Mouse (Mus musculus) hindbrain, embryonic 13.5 days (tissue): Measurements from ENCODE around the gene Plac9a. TPM values are rescaled to one million over a fixed set of nuclear protein-coding genes. Genes with fewer than 3 reads are reported as not detected.
"Not testable (repeated sequence)": the region's sequence is repeated elsewhere in the genome, so short reads cannot be mapped to it uniquely, and the experiment has no call there.

ENCODE experiments used
- ATAC-seq: fragments of 200-750 bp; cut with Nextera tagmentation; 2 replicates; pipeline ENCODE4 v1.8.0; 2017; ENCODE audit warnings: moderate TSS enrichment; ENCODE audit not compliant: low FRiP score
- H3K27ac ChIP-seq: fragments of 300-500 bp; sonication (generic); 2 replicates; pipeline ENCODE4 v1.5.1; 2015; ENCODE audit warnings: inconsistent platforms, mild to moderate bottlenecking, moderate library complexity
- H3K27me3 ChIP-seq: fragments of 300-500 bp; sonication (generic); 2 replicates; pipeline ENCODE4 v1.6.1; 2015; ENCODE audit warnings: mild to moderate bottlenecking, inconsistent platforms
- H3K36me3 ChIP-seq: fragments of 300-500 bp; sonication (generic); 2 replicates; pipeline ENCODE4 v1.6.1; 2015; ENCODE audit warnings: mild to moderate bottlenecking, inconsistent platforms
- H3K4me1 ChIP-seq: fragments of 300-500 bp; sonication (generic); replicated peaks from 2 replicates; pipeline ENCODE4 v1.6.1; 2015; ENCODE audit warnings: inconsistent platforms
- H3K4me2 ChIP-seq: fragments of 300-500 bp; sonication (generic); 2 replicates; pipeline ENCODE4 v1.6.1; 2015; ENCODE audit warnings: inconsistent platforms, mild to moderate bottlenecking, moderate library complexity
- H3K4me3 ChIP-seq: fragments of 300-500 bp; sonication (generic); 2 replicates; pipeline ENCODE4 v1.5.1; 2015; ENCODE audit warnings: mild to moderate bottlenecking, inconsistent platforms
- H3K9ac ChIP-seq: fragments of 300-500 bp; sonication (generic); 2 replicates; pipeline ENCODE4 v1.6.1; 2015; ENCODE audit warnings: mild to moderate bottlenecking, inconsistent platforms
- H3K9me3 ChIP-seq: fragments of 300-500 bp; sonication (generic); 2 replicates; pipeline ENCODE4 v1.6.1; 2016; ENCODE audit warnings: inconsistent platforms
- WGBS: fragments of 180-500 bp; shearing (Covaris S2); methylation state at CpG from one replicate; pipeline ENCODE4 v1.1.7; 2015; 5-methylcytosine and 5-hydroxymethylcytosine counted together
- polyA plus RNA-seq: library from polyadenylated mRNA; unstranded; fragments of >200 nt; fragmentation: Nextera tagmentation; extraction: Ambion mirVana; gene quantifications from 2 replicates; pipeline ENCODE4 v1.2.1, GENCODE M21; 2015

Gene Plac9a
- polyA plus RNA-seq, 1 experiment from 2014 or later, result not detected

GRCm38 (mm10) chr14:25881769-25882168 lies 21.1 kb downstream of the Plac9a start:
- H3K9ac ChIP-seq, H3K27me3 ChIP-seq, H3K27ac ChIP-seq, H3K4me3 ChIP-seq, H3K9me3 ChIP-seq, H3K36me3 ChIP-seq, ATAC-seq, H3K4me2 ChIP-seq, H3K4me1 ChIP-seq: not testable (repeated sequence)
- no CpG with 5 or more reads among the region's 9 CpGs for WGBS

- WGBS, result no CpG with 5 or more reads among the region's 7 CpGs
- not testable (repeated sequence) for H3K4me1 ChIP-seq, H3K27me3 ChIP-seq, ATAC-seq, H3K9ac ChIP-seq, H3K9me3 ChIP-seq, H3K4me2 ChIP-seq, H3K27ac ChIP-seq, H3K36me3 ChIP-seq, H3K4me3 ChIP-seq
These were observed 26.3 kb downstream of the Plac9a start for GRCm38 (mm10) chr14:25876640-25877039.

- H3K4me2 ChIP-seq, result no peak overlapping the region
- H3K36me3 ChIP-seq, result no peaks in the 10 kb centered on the region
- H3K27me3 ChIP-seq, result no peaks in the 10 kb centered on the region
- peaks cover 17% of the 10 kb centered on the region for H3K4me1 ChIP-seq
- no peak overlapping the region for H3K9ac ChIP-seq
- ATAC-seq, result no peak; the same call in 1 of the 2 replicates
- H3K4me3 ChIP-seq, result no peak overlapping the region
- WGBS, result 73% methylated on average over 8 of the region's 8 CpGs
- no peaks in the 10 kb centered on the region for H3K9me3 ChIP-seq
- H3K27ac ChIP-seq, result no peak overlapping the region
These were observed 30.2 kb downstream of the Plac9a start for GRCm38 (mm10) chr14:25872461-25873415.

- no peak overlapping the region for H3K4me3 ChIP-seq
- H3K36me3 ChIP-seq, result no peaks in the 10 kb centered on the region
These were observed 33.6 kb downstream of the Plac9a start for GRCm38 (mm10) chr14:25869135-25869878.

GRCm38 (mm10) chr14:25868706-25869105 lies 34.2 kb downstream of the Plac9a start:
- no peak overlapping the region for H3K4me3 ChIP-seq
- 69% methylated on average over 3 of the region's 4 CpGs for WGBS

More at GRCm38 (mm10) chr14:25869135-25869878, 33.6 kb downstream of the Plac9a start:
- no peak overlapping the region for H3K27ac ChIP-seq
- ATAC-seq, result no peak
- H3K9ac ChIP-seq, result no peak overlapping the region
- no peaks in the 10 kb centered on the region for H3K9me3 ChIP-seq
- H3K4me2 ChIP-seq, result no peak overlapping the region
- peaks cover 17% of the 10 kb centered on the region for H3K4me1 ChIP-seq
- WGBS, result 51% methylated on average over 9 of the region's 9 CpGs
- H3K27me3 ChIP-seq, result no peaks in the 10 kb centered on the region

GRCm38 (mm10) chr14:25867834-25868233 lies 35.1 kb downstream of the Plac9a start:
- no peak overlapping the region for H3K9ac ChIP-seq
- H3K36me3 ChIP-seq, result no peaks in the 10 kb centered on the region
- no peak overlapping the region for H3K27ac ChIP-seq
- WGBS, result 68% methylated on average over 6 of the region's 6 CpGs
- ATAC-seq, result no peak
- no peaks in the 10 kb centered on the region for H3K9me3 ChIP-seq
- no peak overlapping the region for H3K4me3 ChIP-seq
- no peaks in the 10 kb centered on the region for H3K27me3 ChIP-seq
- no peak overlapping the region for H3K4me2 ChIP-seq
- H3K4me1 ChIP-seq, result peaks cover 16% of the 10 kb centered on the region

More at GRCm38 (mm10) chr14:25868706-25869105, 34.2 kb downstream of the Plac9a start:
- Histone ChIP-seq H3K4me1 (peaks cover 17% of the 10 kb centered on the region), H3K9me3 (no peaks in the 10 kb centered on the region), H3K27me3 (no peaks in the 10 kb centered on the region), H3K36me3 (no peaks in the 10 kb centered on the region), H3K27ac (no peak overlapping the region), H3K4me2 (no peak overlapping the region), H3K9ac (no peak overlapping the region)
- no peak for ATAC-seq

GRCm38 (mm10) chr14:25866832-25867231 lies 36.1 kb downstream of the Plac9a start:
- no peak overlapping the region for H3K27ac ChIP-seq
- H3K4me3 ChIP-seq, result no peak overlapping the region
- H3K27me3 ChIP-seq, result no peaks in the 10 kb centered on the region
- no peak overlapping the region for H3K9ac ChIP-seq
- no peaks in the 10 kb centered on the region for H3K9me3 ChIP-seq
- WGBS, result 91% methylated on average over 11 of the region's 11 CpGs
- H3K36me3 ChIP-seq, result no peaks in the 10 kb centered on the region
- no peak for ATAC-seq
- no peak overlapping the region for H3K4me2 ChIP-seq
- peaks cover 9% of the 10 kb centered on the region; the same call in 1 of the 2 replicates for H3K4me1 ChIP-seq

- Histone ChIP-seq H3K9me3 (no peaks in the 10 kb centered on the region), H3K4me2 (no peak overlapping the region), H3K27ac (no peak overlapping the region), H3K4me3 (no peak overlapping the region), H3K9ac (no peak overlapping the region), H3K36me3 (no peaks in the 10 kb centered on the region), H3K27me3 (no peaks in the 10 kb centered on the region), H3K4me1 (peaks cover 9% of the 10 kb centered on the region; the same call in 1 of the 2 replicates)
- ATAC-seq, result no peak
- 91% methylated on average over 6 of the region's 6 CpGs for WGBS
These were observed 36.5 kb downstream of the Plac9a start for GRCm38 (mm10) chr14:25866384-25866783.

- Histone ChIP-seq H3K4me3 (no peak overlapping the region), H3K4me2 (no peak overlapping the region), H3K9me3 (no peaks in the 10 kb centered on the region), H3K9ac (no peak overlapping the region), H3K27ac (no peak overlapping the region), H3K36me3 (no peaks in the 10 kb centered on the region), H3K27me3 (no peaks in the 10 kb centered on the region), H3K4me1 (peaks cover 9% of the 10 kb centered on the region; the same call in 1 of the 2 replicates)
- WGBS, result 92% methylated on average over 5 of the region's 5 CpGs
- ATAC-seq, result no peak
These were observed 37.6 kb downstream of the Plac9a start for GRCm38 (mm10) chr14:25865251-25865650.

- no peak overlapping the region for H3K4me3 ChIP-seq
- no peak overlapping the region for H3K9ac ChIP-seq
- H3K4me2 ChIP-seq, result no peak overlapping the region
- H3K4me1 ChIP-seq, result 0 out of 2 replicates have a peak, but pooled peaks cover 6% of the 10 kb centered on the region
- no peaks in the 10 kb centered on the region for H3K27me3 ChIP-seq
- no peaks in the 10 kb centered on the region for H3K36me3 ChIP-seq
- no peaks in the 10 kb centered on the region for H3K9me3 ChIP-seq
- no peak for ATAC-seq
- H3K27ac ChIP-seq, result no peak overlapping the region
- WGBS, result 88% methylated on average over 2 of the region's 2 CpGs
These were observed 39.2 kb downstream of the Plac9a start for GRCm38 (mm10) chr14:25863721-25864120.

GRCm38 (mm10) chr14:25861771-25862530 lies 40.9 kb downstream of the Plac9a start:
- Histone ChIP-seq H3K9ac (no peak overlapping the region), H3K27ac (no peak overlapping the region), H3K36me3 (no peaks in the 10 kb centered on the region), H3K4me3 (no peak overlapping the region), H3K27me3 (no peaks in the 10 kb centered on the region), H3K4me1 (no peaks in the 10 kb centered on the region), H3K9me3 (no peaks in the 10 kb centered on the region), H3K4me2 (no peak overlapping the region)
- WGBS, result 93% methylated on average over 13 of the region's 13 CpGs
- ATAC-seq, result no peak

- no peak overlapping the region for H3K27ac ChIP-seq
- WGBS, result 86% methylated on average over 8 of the region's 8 CpGs
- H3K27me3 ChIP-seq, result no peaks in the 10 kb centered on the region
- H3K9me3 ChIP-seq, result no peaks in the 10 kb centered on the region
- ATAC-seq, result no peak
- no peak overlapping the region for H3K9ac ChIP-seq
- no peaks in the 10 kb centered on the region for H3K4me1 ChIP-seq
- no peaks in the 10 kb centered on the region for H3K36me3 ChIP-seq
- no peak overlapping the region for H3K4me3 ChIP-seq
- H3K4me2 ChIP-seq, result no peak overlapping the region
These were observed 45.0 kb downstream of the Plac9a start for GRCm38 (mm10) chr14:25857940-25858339.
